Mouse (Mus musculus): ENCODE measurements around the gene Gm21488.
"Not testable (repeated sequence)": the region's sequence is repeated elsewhere in the genome, so short reads cannot be mapped to it uniquely, and the experiment has no call there.

Gm21488 gene
- long read RNA-seq, experiment 1, result 0 reads
- long read RNA-seq, experiment 2, result 0 reads

DNA sequence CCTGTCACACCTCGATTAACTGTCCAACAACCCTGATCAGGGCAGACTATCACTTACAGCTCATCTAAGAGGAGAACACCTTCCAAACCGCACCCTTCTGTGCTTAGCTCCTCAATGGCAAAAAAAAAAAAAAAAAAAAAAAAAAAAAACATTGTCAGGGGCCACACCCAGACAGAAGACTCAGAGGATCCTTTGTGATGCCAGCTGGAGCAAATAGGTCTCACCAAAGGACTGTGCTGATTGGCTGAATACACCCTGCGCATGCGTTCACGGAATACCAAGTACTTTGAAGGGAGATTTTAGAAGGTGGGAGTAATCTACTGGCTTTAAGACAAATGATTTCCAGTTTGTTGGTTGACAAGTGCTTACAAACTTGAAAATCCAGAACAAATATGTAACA lies at the start of gene Gm21488:
TSS of gene Gm21488 (minus strand) at position 101 of the 400 bp plus-strand sequence.
- intact Hi-C loops (cut with DNase I), result not testable (repeated sequence)
